Mouse (Mus musculus) E14TG2a.4 (cell line): ENCODE results near the gene Trappc5.
A peak's percentile ranks its signal among the peaks of the same experiment; 100 is the strongest.

Experiments used
- H3K27me3 ChIP-seq: 2 replicates; pipeline ENCODE4 v1.6.1; 2014; ENCODE audit warnings: low read length, control low read depth; ENCODE audit not compliant: insufficient read depth
- H3K36me3 ChIP-seq: 2 replicates; pipeline ENCODE4 v1.6.1; 2014; ENCODE audit warnings: low read length, control low read depth; ENCODE audit not compliant: insufficient read depth
- H3K4me1 ChIP-seq: replicated peaks from 2 replicates; pipeline ENCODE4 v1.6.1; 2014; ENCODE audit warnings: low read depth, low read length, control low read depth
- H3K4me3 ChIP-seq: replicated peaks from 2 replicates; pipeline ENCODE4 v1.5.1; 2014; ENCODE audit warnings: mild to moderate bottlenecking, low read length
- H3K9me3 ChIP-seq: 2 replicates; pipeline ENCODE4 v1.6.1; 2014; ENCODE audit warnings: low read length, control low read depth
- CTCF ChIP-seq: conservative IDR thresholded peaks from 2 replicates; pipeline ENCODE4 v1.5.1; 2014; ENCODE audit warnings: low read length
- NANOG ChIP-seq: IDR thresholded peaks from 2 replicates; pipeline ENCODE4 v1.6.1; 2014; ENCODE audit warnings: borderline replicate concordance, low read length, mixed read lengths
- POU5F1 ChIP-seq: IDR thresholded peaks from 2 replicates; pipeline ENCODE4 v1.6.1; 2014; ENCODE audit warnings: low read length, borderline replicate concordance

The Trappc5 gene

DNA sequence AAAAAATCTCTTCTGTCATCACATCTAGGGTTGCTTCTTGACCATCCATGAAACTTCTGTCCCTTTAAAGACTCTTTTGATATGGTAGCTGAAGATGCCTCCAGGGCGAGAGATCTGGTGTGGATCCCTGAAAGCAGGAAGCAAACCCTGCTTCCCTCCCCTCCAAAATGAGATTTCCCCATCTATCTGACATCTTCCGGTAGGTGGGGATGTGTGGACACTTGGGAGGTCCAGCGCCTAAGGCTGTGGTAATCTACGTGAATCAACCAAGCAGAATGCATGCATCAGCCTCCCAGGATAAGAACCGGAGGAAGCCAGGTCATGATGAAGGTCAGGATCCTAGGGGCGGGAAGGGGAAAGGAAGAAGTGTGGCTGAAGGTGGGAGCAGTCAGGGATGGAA is 10.6 kb upstream of the Trappc5 start, which contains the start of gene Mcemp1:
Mcemp1 (plus strand) TSS at position 248 of the 400 bp plus-strand sequence.
- Histone ChIP-seq H3K4me1 (peaks cover 37% of the 10 kb centered on the region), H3K4me3 (0 out of 2 replicates have a peak within 1 kb of the TSS, but pooled peaks have one; percentile 13), H3K9me3 (no peaks in the 10 kb centered on the region), H3K27me3 (0 out of 2 replicates have a peak, but pooled peaks cover 2% of the 10 kb centered on the region), H3K36me3 (no peaks in the 10 kb centered on the region)
- TF ChIP-seq NANOG, result no peak
- no peak for TF ChIP-seq POU5F1
- no peak for TF ChIP-seq CTCF

DNA sequence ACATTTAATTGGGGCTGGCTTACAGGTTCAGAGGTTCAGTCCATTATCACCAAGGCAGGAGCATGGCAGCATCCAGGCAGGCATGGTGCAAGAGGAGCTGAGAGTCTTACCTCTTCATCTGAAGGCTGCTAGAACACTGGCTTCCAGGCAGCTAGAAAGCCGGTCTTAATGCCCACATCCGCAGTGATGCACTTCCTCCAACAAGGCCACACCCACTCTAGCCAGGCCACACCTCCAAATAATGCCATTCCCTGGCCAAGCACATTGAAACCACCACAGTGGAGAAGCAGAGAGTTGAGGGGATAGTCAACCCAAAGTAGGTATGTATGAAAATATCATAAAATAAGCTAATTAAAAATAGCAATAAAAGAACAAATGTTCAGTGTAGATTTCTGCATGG is 5.7 kb upstream of the Trappc5 start:
- Histone ChIP-seq H3K36me3 (no peaks in the 10 kb centered on the region), H3K27me3 (no peaks in the 10 kb centered on the region), H3K4me3 (no peak overlapping the region; the same call in 1 of the 2 replicates), H3K4me1 (peaks cover 49% of the 10 kb centered on the region), H3K9me3 (no peaks in the 10 kb centered on the region)
- TF ChIP-seq POU5F1 (no peak), CTCF (no peak), NANOG (no peak)

DNA sequence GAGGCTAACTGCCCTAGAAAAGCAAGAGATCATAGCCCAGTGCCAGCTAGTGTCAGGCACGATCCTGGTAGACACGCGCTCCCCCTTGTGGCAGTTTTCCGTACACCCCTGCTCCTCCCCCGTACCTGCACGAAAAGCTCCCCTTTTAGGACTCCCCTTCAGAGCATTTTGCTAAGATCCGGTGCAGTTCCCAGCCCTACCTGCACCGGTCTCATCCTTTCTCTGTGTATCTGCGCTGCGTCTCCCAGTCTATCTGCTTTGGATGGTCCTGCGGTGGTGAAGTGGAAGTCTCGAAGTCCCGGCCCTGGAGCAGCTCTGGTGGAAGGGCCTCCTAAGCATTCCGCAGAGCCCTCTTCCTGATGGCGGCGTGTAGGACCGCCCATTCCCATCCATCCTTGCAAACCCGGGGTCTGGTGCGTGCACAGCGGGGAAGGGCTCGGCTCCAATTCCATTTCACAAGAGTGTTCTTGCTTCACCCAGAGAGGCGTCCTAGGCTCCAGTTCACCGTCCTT is 4.1 kb upstream of the Trappc5 start, which contains the start of gene Fcor:
Fcor (minus strand) TSS at position 383 of the 512 bp plus-strand sequence.
- Histone ChIP-seq H3K4me1 (peaks cover 42% of the 10 kb centered on the region), H3K4me3 (peak within 1 kb of the TSS; percentile 84), H3K36me3 (no peaks in the 10 kb centered on the region), H3K27me3 (no peaks in the 10 kb centered on the region), H3K9me3 (no peaks in the 10 kb centered on the region)
- TF ChIP-seq NANOG, result no peak
- peak; percentile 70 for TF ChIP-seq CTCF

DNA sequence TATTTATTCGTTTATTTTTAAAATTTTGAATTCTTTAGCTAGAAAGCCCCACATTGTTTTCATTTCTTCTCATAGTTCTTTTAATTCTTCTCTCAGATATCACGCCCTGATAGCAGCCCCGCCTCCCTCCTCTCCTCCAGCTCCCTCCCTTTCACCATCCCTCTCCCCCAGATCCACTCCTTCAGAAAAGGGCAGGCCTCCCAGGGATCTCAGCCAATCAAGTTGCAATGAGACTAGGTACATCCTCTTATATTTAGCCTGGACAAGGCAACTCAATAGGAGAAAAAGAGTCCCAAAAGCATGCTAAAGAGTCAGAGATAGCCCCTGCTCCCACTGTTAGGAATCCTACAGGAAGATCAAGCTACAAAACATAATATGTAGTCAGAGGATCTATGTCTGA is 1.4 kb upstream of the Trappc5 start:
- no peaks in the 10 kb centered on the region for H3K9me3 ChIP-seq
- peaks cover 64% of the 10 kb centered on the region for H3K4me1 ChIP-seq
- H3K36me3 ChIP-seq, result peaks cover 9% of the 10 kb centered on the region
- H3K4me3 ChIP-seq, result no peak overlapping the region
- H3K27me3 ChIP-seq, result peaks cover 4% of the 10 kb centered on the region; the same call in 1 of the 2 replicates
- no peak for TF ChIP-seq NANOG
- no peak for TF ChIP-seq CTCF
- TF ChIP-seq POU5F1, result no peak

- Histone ChIP-seq H3K4me3 (peak overlapping the region; percentile 91), H3K27me3 (peaks cover 4% of the 10 kb centered on the region; the same call in 1 of the 2 replicates), H3K36me3 (peaks cover 28% of the 10 kb centered on the region), H3K4me1 (peaks cover 49% of the 10 kb centered on the region), H3K9me3 (no peaks in the 10 kb centered on the region)
- no peak for TF ChIP-seq CTCF
- no peak for TF ChIP-seq POU5F1
- TF ChIP-seq NANOG, result no peak
These were observed 987 bp downstream of the Trappc5 start for GRCm38 (mm10) chr8:3676993-3677579.

- TF ChIP-seq NANOG, result no peak
- no peak for TF ChIP-seq POU5F1
- TF ChIP-seq CTCF, result no peak
- Histone ChIP-seq H3K4me1 (peaks cover 39% of the 10 kb centered on the region), H3K27me3 (peaks cover 4% of the 10 kb centered on the region; the same call in 1 of the 2 replicates), H3K9me3 (no peaks in the 10 kb centered on the region), H3K36me3 (peaks cover 33% of the 10 kb centered on the region), H3K4me3 (peak overlapping the region; percentile 77)
These were observed 2.7 kb downstream of the Trappc5 start for GRCm38 (mm10) chr8:3678831-3679230.

GRCm38 (mm10) chr8:3679236-3679635 is 3.1 kb downstream of the Trappc5 start:
- H3K4me3 ChIP-seq, result peak overlapping the region; percentile 77
- H3K27me3 ChIP-seq, result peaks cover 4% of the 10 kb centered on the region; the same call in 1 of the 2 replicates
- H3K4me1 ChIP-seq, result peaks cover 39% of the 10 kb centered on the region
- peaks cover 33% of the 10 kb centered on the region for H3K36me3 ChIP-seq
- TF ChIP-seq NANOG, result no peak
- no peak for TF ChIP-seq POU5F1
- no peak for TF ChIP-seq CTCF
- H3K9me3 ChIP-seq, result no peaks in the 10 kb centered on the region

GRCm38 (mm10) chr8:3679656-3680055 is 3.6 kb downstream of the Trappc5 start:
- Histone ChIP-seq H3K4me3 (peak overlapping the region; percentile 77), H3K4me1 (peaks cover 39% of the 10 kb centered on the region), H3K27me3 (peaks cover 4% of the 10 kb centered on the region; the same call in 1 of the 2 replicates), H3K9me3 (no peaks in the 10 kb centered on the region), H3K36me3 (peaks cover 33% of the 10 kb centered on the region)
- no peak for TF ChIP-seq CTCF
- TF ChIP-seq NANOG, result no peak
- no peak for TF ChIP-seq POU5F1
